Mouse (Mus musculus): ENCODE results near the gene Sh2d5. TPM values are rescaled to one million over a fixed set of nuclear protein-coding genes. Genes with fewer than 3 reads are reported as not detected.
A peak's percentile ranks its signal among the peaks of the same experiment; 100 is the strongest.

Gene Sh2d5
- polyA plus RNA-seq, 1 experiment from 2014 or later, result 0.49 TPM

GRCm38 (mm10) chr4:138219331-138219730, 30.9 kb upstream of the Sh2d5 start:
- Histone ChIP-seq H3K4me1 (peaks cover 31% of the 10 kb centered on the region), H3K4me3 (replicated peaks) (no peak overlapping the region), H3K9ac (no peak overlapping the region), H3K9me3 (replicated peaks) (no peaks in the 10 kb centered on the region), H3K4me2 (replicated peaks) (no peak overlapping the region), H3K27me3 (no peaks in the 10 kb centered on the region), H3K36me3 (peaks cover 24% of the 10 kb centered on the region), H3K27ac (replicated peaks) (no peak overlapping the region)
- 82% methylated on average over 5 of the region's 5 CpGs for WGBS
- ATAC-seq (ENCODE audit: insufficient number of reproducible peaks, low FRiP score, low TSS enrichment, low read depth), result no peak

GRCm38 (mm10) chr4:138220761-138221160, 29.4 kb upstream of the Sh2d5 start:
- no peak overlapping the region for H3K27ac ChIP-seq (replicated peaks)
- H3K9me3 ChIP-seq (replicated peaks), result no peaks in the 10 kb centered on the region
- peaks cover 34% of the 10 kb centered on the region for H3K36me3 ChIP-seq
- no peak overlapping the region for H3K4me3 ChIP-seq (replicated peaks)
- no peak overlapping the region for H3K4me2 ChIP-seq (replicated peaks)
- H3K4me1 ChIP-seq, result peaks cover 27% of the 10 kb centered on the region
- 79% methylated on average over 7 of the region's 7 CpGs for WGBS
- H3K27me3 ChIP-seq, result no peaks in the 10 kb centered on the region
- ATAC-seq (ENCODE audit: insufficient number of reproducible peaks, low FRiP score, low TSS enrichment, low read depth), result no peak
- no peak overlapping the region for H3K9ac ChIP-seq

- H3K4me1 ChIP-seq, result peaks cover 24% of the 10 kb centered on the region
- no peak for ATAC-seq (ENCODE audit: insufficient number of reproducible peaks, low FRiP score, low TSS enrichment, low read depth)
- no peak overlapping the region for H3K4me2 ChIP-seq (replicated peaks)
- H3K27ac ChIP-seq (replicated peaks), result no peak overlapping the region
- H3K9ac ChIP-seq, result no peak overlapping the region
- 88% methylated on average over 5 of the region's 5 CpGs for WGBS
- no peaks in the 10 kb centered on the region for H3K27me3 ChIP-seq
- no peaks in the 10 kb centered on the region for H3K9me3 ChIP-seq (replicated peaks)
- H3K36me3 ChIP-seq, result peaks cover 41% of the 10 kb centered on the region
- no peak overlapping the region for H3K4me3 ChIP-seq (replicated peaks)
Measured at GRCm38 (mm10) chr4:138221406-138221805, 28.8 kb upstream of the Sh2d5 start.

- 80% methylated on average over 5 of the region's 5 CpGs for WGBS
- H3K27me3 ChIP-seq, result no peaks in the 10 kb centered on the region
- H3K4me3 ChIP-seq (replicated peaks), result no peak overlapping the region
- H3K4me2 ChIP-seq (replicated peaks), result no peak overlapping the region
- peaks cover 24% of the 10 kb centered on the region for H3K4me1 ChIP-seq
- no peak overlapping the region for H3K9ac ChIP-seq
- no peaks in the 10 kb centered on the region for H3K9me3 ChIP-seq (replicated peaks)
- ATAC-seq (ENCODE audit: insufficient number of reproducible peaks, low FRiP score, low TSS enrichment, low read depth), result no peak
- H3K36me3 ChIP-seq, result peaks cover 49% of the 10 kb centered on the region
- H3K27ac ChIP-seq (replicated peaks), result no peak overlapping the region
Measured at GRCm38 (mm10) chr4:138222396-138222795, 27.8 kb upstream of the Sh2d5 start.

GRCm38 (mm10) chr4:138223623-138224022, 26.6 kb upstream of the Sh2d5 start:
- ATAC-seq (ENCODE audit: insufficient number of reproducible peaks, low FRiP score, low TSS enrichment, low read depth), result no peak
- Histone ChIP-seq H3K4me2 (replicated peaks) (no peak overlapping the region), H3K27me3 (no peaks in the 10 kb centered on the region), H3K27ac (replicated peaks) (no peak overlapping the region), H3K36me3 (peaks cover 62% of the 10 kb centered on the region), H3K4me3 (replicated peaks) (no peak overlapping the region), H3K9ac (no peak overlapping the region), H3K9me3 (replicated peaks) (no peaks in the 10 kb centered on the region), H3K4me1 (peaks cover 13% of the 10 kb centered on the region)
- WGBS, result 61% methylated on average over 10 of the region's 10 CpGs

GRCm38 (mm10) chr4:138246756-138247665, 3.2 kb upstream of the Sh2d5 start:
- no peak overlapping the region for H3K4me2 ChIP-seq (replicated peaks)
- peaks cover 54% of the 10 kb centered on the region for H3K36me3 ChIP-seq
- no peak overlapping the region for H3K9ac ChIP-seq
- no peaks in the 10 kb centered on the region for H3K9me3 ChIP-seq (replicated peaks)
- peaks cover 24% of the 10 kb centered on the region for H3K4me1 ChIP-seq
- no peak overlapping the region for H3K4me3 ChIP-seq (replicated peaks)
- peaks cover 25% of the 10 kb centered on the region for H3K27me3 ChIP-seq
- 68% methylated on average over 27 of the region's 27 CpGs for WGBS
- no peak overlapping the region for H3K27ac ChIP-seq (replicated peaks)
- ATAC-seq (ENCODE audit: insufficient number of reproducible peaks, low FRiP score, low TSS enrichment, low read depth), result no peak

GRCm38 (mm10) chr4:138251819-138252218, 1.6 kb downstream of the Sh2d5 start:
- Histone ChIP-seq H3K9me3 (replicated peaks) (no peaks in the 10 kb centered on the region), H3K9ac (no peak overlapping the region), H3K27me3 (peaks cover 42% of the 10 kb centered on the region), H3K36me3 (peaks cover 8% of the 10 kb centered on the region; the same call in 1 of the 2 replicates), H3K4me3 (replicated peaks) (peak overlapping the region; percentile 24), H3K4me1 (peaks cover 29% of the 10 kb centered on the region), H3K4me2 (replicated peaks) (peak overlapping the region; percentile 100), H3K27ac (replicated peaks) (no peak overlapping the region)
- ATAC-seq (ENCODE audit: insufficient number of reproducible peaks, low FRiP score, low TSS enrichment, low read depth), result no peak
- WGBS, result under 1% methylated on average over 14 of the region's 14 CpGs

GRCm38 (mm10) chr4:138252231-138252630, 2.0 kb downstream of the Sh2d5 start:
- H3K4me3 ChIP-seq (replicated peaks), result peak overlapping the region; percentile 24
- no peak overlapping the region for H3K9ac ChIP-seq
- no peaks in the 10 kb centered on the region for H3K9me3 ChIP-seq (replicated peaks)
- ATAC-seq (ENCODE audit: insufficient number of reproducible peaks, low FRiP score, low TSS enrichment, low read depth), result no peak
- H3K27ac ChIP-seq (replicated peaks), result no peak overlapping the region
- H3K4me2 ChIP-seq (replicated peaks), result peak overlapping the region; percentile 100
- WGBS, result 16% methylated on average over 5 of the region's 5 CpGs
- H3K27me3 ChIP-seq, result peaks cover 42% of the 10 kb centered on the region
- peaks cover 32% of the 10 kb centered on the region for H3K4me1 ChIP-seq
- H3K36me3 ChIP-seq, result peaks cover 5% of the 10 kb centered on the region; the same call in 1 of the 2 replicates

GRCm38 (mm10) chr4:138257116-138257687, 7.0 kb downstream of the Sh2d5 start:
- no peaks in the 10 kb centered on the region for H3K9me3 ChIP-seq (replicated peaks)
- H3K4me1 ChIP-seq, result peaks cover 6% of the 10 kb centered on the region
- no peak for ATAC-seq (ENCODE audit: insufficient number of reproducible peaks, low FRiP score, low TSS enrichment, low read depth)
- no peaks in the 10 kb centered on the region for H3K36me3 ChIP-seq
- no peak overlapping the region for H3K9ac ChIP-seq
- H3K27me3 ChIP-seq, result peaks cover 15% of the 10 kb centered on the region
- H3K4me2 ChIP-seq (replicated peaks), result no peak overlapping the region
- no peak overlapping the region for H3K27ac ChIP-seq (replicated peaks)
- H3K4me3 ChIP-seq (replicated peaks), result no peak overlapping the region
- WGBS, result 65% methylated on average over 22 of the region's 22 CpGs

- Histone ChIP-seq H3K4me2 (replicated peaks) (no peak overlapping the region), H3K9me3 (replicated peaks) (no peaks in the 10 kb centered on the region), H3K4me3 (replicated peaks) (no peak overlapping the region), H3K27me3 (peaks cover 5% of the 10 kb centered on the region; the same call in 1 of the 2 replicates), H3K36me3 (no peaks in the 10 kb centered on the region), H3K4me1 (peaks cover 10% of the 10 kb centered on the region), H3K9ac (no peak overlapping the region), H3K27ac (replicated peaks) (no peak overlapping the region)
- ATAC-seq (ENCODE audit: insufficient number of reproducible peaks, low FRiP score, low TSS enrichment, low read depth), result no peak
- 77% methylated on average over 7 of the region's 7 CpGs for WGBS
Measured at GRCm38 (mm10) chr4:138258663-138259062, 8.5 kb downstream of the Sh2d5 start.

- peaks cover 10% of the 10 kb centered on the region for H3K4me1 ChIP-seq
- H3K27me3 ChIP-seq, result peaks cover 4% of the 10 kb centered on the region
- no peak overlapping the region for H3K4me2 ChIP-seq (replicated peaks)
- no peak for ATAC-seq (ENCODE audit: insufficient number of reproducible peaks, low FRiP score, low TSS enrichment, low read depth)
- no peaks in the 10 kb centered on the region for H3K9me3 ChIP-seq (replicated peaks)
- no peak overlapping the region for H3K27ac ChIP-seq (replicated peaks)
- H3K4me3 ChIP-seq (replicated peaks), result no peak overlapping the region
- 84% methylated on average over 5 of the region's 5 CpGs for WGBS
- no peak overlapping the region for H3K9ac ChIP-seq
- H3K36me3 ChIP-seq, result no peaks in the 10 kb centered on the region
Measured at GRCm38 (mm10) chr4:138259482-138259881, 9.3 kb downstream of the Sh2d5 start.

All from embryonic facial prominence, embryonic 15.5 days (tissue).